Mouse (Mus musculus) C2C12 (cell line): ENCODE results near the gene Mospd3.

Experiments used
- CTCF ChIP-seq: IDR thresholded peaks from one replicate; pipeline ENCODE4 v1.5.1; 2011; ENCODE audit not compliant: control insufficient read depth, insufficient read depth, insufficient read length
- USF1 ChIP-seq: IDR thresholded peaks from one replicate; pipeline ENCODE4 v1.6.1; 2011; ENCODE audit warnings: low read depth, mild to moderate bottlenecking, control low read depth, moderate library complexity

- TF ChIP-seq CTCF (no peak), USF1 (no peak)
Observed at GRCm38 (mm10) chr5:137570691-137571586, 29.9 kb downstream of the Mospd3 start.
